Mouse (Mus musculus): ENCODE results near the gene Babam2. TPM values are rescaled to one million over a fixed set of nuclear protein-coding genes. Genes with fewer than 3 reads are reported as not detected.
"Not testable (repeated sequence)": the region's sequence is repeated elsewhere in the genome, so short reads cannot be mapped to it uniquely, and the experiment has no call there.

Gene Babam2
- total RNA-seq, 2 experiments from 2014 or later = 24.9 to 30.9 TPM

DNA sequence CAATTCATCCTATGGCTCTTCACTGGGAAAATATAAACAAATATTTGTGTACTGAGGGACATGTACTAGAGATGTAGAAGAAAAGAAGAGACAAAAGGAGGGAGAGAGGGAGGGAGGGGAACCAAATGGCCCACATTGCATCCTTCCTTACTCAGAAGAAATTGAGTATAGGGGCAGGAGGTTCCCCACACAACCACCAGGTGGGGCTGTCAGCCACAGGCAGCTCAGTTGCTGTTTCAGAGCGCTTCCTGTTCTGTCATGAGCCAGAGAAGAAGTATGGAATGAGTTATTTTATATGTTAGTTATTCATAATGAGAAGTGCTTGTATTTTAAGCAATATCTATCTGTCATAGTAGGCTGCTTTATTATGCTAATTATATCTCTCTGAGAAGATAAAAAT, 229.1 kb downstream of the Babam2 start:
- DNase-seq = no peak
- intact Hi-C loops (cut with DNase I) = no loop called here

DNA sequence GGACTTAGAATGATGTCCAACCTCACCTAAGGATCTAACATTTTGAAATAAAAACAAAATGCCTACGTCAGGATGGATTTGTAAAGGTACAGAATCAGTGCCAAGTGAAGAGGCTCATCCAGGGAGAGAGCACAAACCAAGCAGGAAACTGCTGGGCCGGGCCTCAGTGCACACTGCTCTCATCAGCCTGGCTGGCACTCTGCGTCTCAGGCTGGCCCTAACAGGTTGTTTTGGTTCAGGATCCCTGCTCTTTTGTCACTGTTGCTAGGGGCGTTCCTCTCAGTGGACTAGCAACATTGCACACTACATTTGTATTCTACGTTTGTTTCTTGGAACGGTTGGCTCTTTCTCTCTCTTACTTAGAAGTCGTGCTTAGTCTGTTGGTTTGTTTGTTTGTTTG, 231.5 kb downstream of the Babam2 start:
- intact Hi-C loops (cut with DNase I) = no loop called here
- no peak for DNase-seq

DNA sequence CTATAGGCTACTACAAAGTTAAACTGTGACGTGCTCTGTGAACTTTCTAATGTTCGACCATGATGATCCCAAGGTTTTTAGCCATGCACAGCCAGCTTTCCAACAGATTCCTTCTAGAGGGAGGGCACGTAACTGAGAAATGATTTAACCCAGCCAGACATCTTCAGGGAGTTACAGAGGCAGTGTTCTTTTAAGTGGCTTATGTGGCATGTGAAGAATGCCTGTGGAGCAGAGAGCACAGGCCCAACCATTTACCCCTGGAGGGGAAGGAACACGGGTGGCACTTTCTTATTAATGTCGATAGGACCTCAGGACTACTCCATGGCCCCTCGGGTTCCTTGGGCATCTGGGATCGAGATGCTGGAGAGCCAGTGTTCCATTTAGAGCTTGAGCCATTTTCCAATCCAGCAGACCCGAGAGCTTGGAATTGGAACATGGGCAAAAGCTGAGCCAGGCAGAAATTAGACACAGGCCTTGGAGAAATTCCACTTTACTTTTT, 233.7 kb downstream of the Babam2 start:
- DNase-seq = no peak
- intact Hi-C loops (cut with DNase I) = loop anchor here (5.0 kb wide), 1 partner anchor 206 kb away; the partner anchor contains the start of gene Fosl2

DNA sequence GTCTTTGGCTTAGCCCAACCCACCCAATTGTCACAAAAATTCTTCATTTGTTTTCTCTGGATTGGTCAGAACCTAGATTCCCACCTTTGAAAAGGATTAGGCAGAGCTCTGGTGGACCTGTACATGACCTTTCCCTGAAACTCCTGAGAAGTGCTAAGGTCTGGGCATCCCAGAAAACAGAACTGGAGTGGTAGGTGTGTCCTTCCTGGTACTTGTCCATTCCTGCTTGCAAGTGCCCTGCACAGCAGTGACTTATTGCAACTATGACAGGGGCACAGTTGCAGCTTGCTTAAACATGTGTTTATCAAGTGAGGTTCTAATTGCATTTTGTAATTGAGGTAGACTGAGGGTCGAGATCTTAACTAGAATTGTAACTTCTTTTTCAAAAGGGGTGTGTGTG, 234.2 kb downstream of the Babam2 start:
- DNase-seq = no peak
- intact Hi-C loops (cut with DNase I) = loop anchor here (5.0 kb wide), 1 partner anchor 206 kb away; the partner anchor contains the start of gene Fosl2

DNA sequence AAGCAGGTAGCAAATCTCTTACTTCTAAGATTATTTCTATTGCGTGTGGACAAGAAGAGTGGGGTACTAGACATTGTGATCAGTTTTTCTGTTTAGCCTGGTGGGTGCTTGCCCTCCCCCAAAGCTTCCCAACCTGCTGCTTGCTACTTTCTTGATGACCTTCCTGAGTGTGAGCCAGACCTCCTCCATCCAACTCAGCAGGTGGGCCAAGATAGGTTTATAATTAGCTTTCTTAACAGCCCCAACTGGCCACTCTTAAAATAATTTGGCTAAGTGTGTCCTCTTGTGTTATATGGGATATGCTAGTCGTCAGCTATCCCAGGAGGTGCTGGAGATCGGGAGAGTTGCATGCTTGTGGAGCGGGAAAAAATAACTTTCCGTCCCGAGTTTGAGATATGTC, 235.8 kb downstream of the Babam2 start:
- intact Hi-C loops (cut with DNase I) = loop anchor here (5.0 kb wide), 1 partner anchor 204 kb away; the partner anchor contains the start of gene Fosl2
- DNase-seq = no peak

DNA sequence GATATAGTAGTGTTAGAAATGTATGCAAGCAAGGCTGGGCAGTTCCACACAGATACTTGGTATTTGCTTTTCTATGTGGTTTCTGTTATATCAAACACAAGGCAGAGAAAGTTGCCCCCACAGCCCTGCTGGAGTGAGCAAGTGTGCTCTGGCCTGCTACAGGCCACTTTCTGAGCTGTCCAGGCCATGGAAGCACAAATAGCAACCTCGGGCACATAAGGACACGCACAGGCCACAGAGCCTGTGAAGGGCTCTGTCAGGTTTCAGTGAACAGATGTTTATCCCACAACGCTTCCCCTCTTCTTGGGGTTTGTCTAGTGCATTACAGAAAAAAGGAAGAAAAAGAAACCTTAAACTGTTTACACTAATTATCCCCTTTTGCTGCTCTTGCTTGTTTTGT, 236.9 kb downstream of the Babam2 start:
- DNase-seq = no peak

DNA sequence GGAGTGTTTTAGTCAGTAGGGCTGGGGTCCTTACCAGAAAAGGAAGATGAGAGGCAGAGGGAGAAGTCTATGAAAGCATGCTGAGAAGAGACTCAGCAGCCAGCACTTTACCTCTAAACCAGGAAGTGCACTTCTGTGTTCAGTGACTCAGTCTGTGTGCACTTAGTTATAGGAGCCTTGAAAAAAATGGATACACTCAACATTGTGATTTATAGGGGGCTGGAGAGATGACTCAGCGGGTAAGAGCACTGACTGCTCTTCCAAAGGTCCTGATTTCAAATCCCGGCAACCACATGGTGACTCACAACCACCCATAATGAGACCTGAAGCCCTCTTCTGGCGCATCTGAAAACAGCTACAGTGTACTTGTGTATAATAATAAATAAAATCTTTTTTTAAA, 238.5 kb downstream of the Babam2 start:
- intact Hi-C loops (cut with DNase I) = no loop called here
- no peak for DNase-seq

More for the DNA sequence above, 236.9 kb downstream of the Babam2 start:
- intact Hi-C loops (cut with DNase I) = loop anchor here (5.0 kb wide), 1 partner anchor 203 kb away; the partner anchor contains the start of gene Fosl2

DNA sequence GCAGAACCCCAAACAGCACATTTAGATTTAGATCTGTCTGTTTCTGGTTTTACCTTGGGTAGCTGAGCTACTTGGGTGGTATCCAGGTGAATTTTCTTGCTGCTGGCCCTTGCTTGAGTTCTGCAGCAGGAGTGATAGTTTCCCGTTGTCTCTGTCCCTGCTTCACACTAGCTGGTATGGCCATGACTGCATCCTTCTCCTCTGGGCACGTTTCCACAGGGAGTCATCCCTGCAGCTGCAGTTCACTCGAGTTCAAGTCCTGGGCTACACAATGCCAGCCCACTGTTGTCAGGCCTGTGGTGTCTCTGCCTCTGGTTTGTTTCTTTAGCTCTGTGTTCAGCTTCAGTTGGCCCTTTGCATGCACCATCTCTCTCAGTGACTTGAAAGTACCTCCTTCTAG, 239.0 kb downstream of the Babam2 start:
- intact Hi-C loops (cut with DNase I) = no loop called here
- DNase-seq = no peak

DNA sequence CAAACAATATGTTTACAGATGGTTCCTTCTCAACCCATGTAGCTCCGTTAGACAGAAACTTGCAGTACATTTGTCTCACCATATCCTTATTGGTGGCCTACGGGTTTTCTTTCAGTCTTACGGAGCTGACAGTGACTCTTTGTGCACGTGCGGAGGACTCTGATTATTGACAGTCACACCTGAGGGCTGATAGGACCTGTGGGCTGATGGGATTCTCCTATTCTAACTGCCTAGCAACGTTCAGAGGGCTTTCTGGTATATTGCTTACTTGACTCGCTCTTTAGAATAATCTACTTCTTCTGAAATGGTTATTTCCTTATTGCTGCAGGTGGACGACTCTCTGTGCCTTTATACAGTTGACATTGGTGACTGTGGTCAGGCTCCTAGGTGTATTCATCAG, 243.4 kb downstream of the Babam2 start:
- intact Hi-C loops (cut with DNase I) = no loop called here
- DNase-seq = no peak

DNA sequence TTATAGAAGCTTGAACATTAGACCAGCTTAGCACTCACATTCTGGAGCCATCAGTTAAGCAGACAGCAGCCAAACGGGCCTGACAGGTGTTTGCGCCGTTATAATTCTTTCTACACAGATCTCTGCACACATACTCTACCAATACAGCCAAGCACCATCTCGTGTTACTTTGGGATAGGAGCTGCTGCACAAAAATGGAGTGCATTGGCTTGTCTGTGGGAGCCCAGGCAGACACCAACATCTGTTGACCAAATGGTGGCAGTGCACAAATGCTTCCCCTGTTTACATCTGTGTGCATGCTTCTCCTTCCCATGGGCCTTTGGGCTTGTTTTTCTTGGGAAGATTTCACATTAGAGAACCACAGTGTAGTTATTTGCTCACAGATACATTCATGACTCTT, 249.7 kb downstream of the Babam2 start:
- no peak for DNase-seq
- intact Hi-C loops (cut with DNase I) = no loop called here

DNA sequence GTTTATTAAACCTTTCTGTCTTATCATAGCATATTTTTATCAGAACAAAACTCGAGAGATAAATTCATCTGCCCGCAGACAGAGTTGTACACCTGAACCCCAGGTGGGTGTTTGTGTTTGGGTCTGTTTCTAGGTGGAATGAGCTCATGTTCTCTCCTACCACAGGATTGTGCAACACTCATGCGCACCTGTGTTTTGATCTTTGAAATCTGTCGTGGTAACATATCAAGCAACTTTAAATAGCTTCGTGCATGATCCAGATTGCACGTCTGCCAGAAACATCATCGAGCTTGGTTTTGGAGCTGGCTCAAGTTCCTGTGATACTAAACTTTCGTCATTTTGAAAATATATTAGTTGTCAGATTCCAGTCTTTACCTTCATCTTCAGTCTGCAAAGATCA, 251.9 kb downstream of the Babam2 start:
- intact Hi-C loops (cut with DNase I) = no loop called here
- DNase-seq = no peak

DNA sequence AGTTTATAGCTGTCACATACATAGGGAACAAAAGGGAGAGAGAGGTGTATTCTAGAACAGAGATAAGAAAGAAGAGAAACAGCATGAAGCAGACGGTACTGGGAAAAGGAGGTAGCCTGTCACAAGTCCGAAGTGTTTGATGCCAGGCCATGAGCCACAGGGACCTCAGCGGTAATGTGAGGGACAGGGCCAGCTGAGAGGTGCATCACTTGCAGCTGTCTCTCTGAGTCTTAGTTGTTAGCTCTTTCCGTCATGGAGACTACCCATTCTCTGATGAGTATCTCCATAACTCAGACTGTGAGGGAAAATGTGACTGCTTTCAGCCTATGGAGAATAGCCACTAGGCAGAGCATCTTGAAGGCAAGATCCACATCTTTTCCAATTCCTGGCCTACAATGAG, 253.0 kb downstream of the Babam2 start:
- intact Hi-C loops (cut with DNase I) = no loop called here
- DNase-seq = no peak

DNA sequence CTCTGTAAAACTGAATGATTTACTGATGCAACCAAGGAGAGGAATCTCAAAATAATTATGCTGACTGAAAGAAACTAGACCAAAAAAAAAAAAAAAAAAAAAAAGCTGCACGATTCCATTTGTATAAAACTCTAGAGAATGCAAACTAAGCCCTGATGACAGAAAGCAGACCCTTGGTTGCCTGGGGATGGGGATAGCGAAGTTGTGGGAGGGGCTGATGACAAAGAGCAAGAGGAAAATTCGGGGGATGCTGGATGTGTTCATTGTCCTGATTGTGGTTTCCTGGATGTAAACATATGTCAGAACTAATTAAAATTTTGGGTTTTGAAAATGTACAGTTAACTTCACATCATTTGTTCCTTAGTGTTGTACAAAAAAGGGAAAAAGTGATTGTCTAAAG, 257.7 kb downstream of the Babam2 start:
- no peak for DNase-seq
- intact Hi-C loops (cut with DNase I) = no loop called here

DNA sequence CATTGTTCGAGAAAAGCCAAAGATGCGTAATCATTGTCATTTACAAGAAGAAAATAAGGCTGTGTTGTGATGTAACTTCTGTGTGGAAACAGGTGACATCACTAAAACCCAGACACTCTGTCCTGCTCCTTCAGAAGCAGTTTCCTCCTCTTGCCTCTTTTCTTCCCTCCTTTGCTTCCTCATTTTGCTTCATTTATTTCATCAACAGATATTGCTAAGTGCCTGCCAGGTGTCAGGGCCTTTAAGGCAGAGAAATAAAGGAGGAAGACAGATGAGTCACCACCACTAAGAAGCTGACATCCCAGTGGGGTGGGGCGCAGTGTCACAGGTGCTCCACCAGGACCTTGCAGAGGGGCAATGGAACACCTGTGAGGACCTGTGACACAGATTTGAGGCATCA, 258.9 kb downstream of the Babam2 start:
- no peak for DNase-seq
- intact Hi-C loops (cut with DNase I) = no loop called here

DNA sequence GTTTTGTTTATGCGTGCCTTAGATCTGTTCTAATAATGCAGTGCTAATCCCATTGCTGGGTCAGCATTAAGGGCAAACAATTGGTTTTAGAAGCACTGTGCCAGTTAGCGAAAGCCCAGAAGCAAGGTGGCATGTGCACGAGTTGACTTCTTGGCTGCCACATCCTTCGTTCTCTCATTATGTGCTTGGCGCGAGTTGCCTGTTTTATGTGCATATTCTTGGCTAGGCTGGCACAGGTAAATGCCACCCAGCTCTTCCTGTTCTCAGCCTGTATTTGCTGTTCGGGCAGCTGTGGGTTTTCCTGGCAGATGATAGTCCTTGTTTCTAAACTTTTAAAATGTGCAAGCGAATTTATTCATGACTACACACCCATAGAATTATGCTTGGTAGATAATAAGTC, 262.4 kb downstream of the Babam2 start:
- DNase-seq = no peak
- intact Hi-C loops (cut with DNase I) = no loop called here

DNA sequence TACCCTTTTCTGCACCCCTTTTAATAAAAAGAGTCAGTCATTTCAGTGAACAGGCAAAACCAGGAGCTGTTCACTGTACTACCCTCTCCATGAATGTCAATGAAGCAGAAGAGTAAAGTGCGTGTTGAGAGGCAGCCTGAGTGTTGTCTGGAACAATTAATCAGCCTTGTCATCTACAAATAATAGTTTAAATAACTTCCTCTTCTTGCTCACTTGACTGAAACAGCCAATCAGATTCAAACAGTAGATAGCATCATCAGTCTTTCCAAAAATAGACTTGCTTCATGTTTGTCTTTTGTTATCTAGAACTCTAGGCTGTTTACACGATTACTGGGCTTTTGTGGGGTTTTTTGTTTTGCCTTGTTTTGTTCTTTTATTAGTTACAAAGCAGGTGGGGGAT, 263.9 kb downstream of the Babam2 start:
- intact Hi-C loops (cut with DNase I) = no loop called here

DNA sequence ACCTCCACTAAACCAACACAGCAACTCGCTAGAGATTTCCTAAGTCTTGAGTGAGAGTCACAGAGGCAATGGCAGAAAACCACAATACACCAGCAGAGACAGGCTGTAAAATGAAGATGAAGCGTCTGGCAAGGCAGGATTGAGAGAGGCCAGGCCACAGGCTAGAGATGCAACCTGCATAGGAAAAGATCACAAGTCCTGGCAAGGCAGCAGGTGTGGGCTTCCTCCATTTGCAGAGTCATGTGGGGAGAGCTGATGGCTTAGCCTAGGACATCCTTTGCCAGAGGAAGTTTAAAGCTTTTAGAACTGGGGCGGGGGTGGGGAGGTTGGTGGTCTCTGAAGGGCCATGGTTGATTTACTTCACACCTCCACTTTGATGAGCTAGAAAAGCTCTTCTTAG, 264.9 kb downstream of the Babam2 start:
- no peak for DNase-seq
- intact Hi-C loops (cut with DNase I) = no loop called here

More for the DNA sequence above, 263.9 kb downstream of the Babam2 start:
- DNase-seq = no peak

DNA sequence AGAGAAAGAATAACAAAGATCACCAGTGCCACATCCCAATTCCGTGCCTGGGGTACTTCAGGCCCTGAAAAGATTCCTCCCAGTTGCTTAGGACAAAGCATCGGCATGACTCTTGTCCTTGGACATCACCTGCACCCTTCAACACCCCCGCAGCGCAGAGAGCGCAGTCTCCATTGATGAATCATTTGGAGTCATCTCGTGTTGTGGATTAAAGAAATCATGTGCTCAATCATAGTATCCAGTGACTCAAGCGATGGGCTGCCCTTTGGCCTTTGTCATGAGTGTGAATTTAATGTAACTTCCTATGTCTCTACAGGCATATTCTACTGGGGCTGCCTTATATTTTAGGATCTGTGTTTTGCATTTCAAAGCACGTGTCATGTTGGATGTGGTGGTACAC, 265.9 kb downstream of the Babam2 start:
- intact Hi-C loops (cut with DNase I) = no loop called here
- no peak for DNase-seq

DNA sequence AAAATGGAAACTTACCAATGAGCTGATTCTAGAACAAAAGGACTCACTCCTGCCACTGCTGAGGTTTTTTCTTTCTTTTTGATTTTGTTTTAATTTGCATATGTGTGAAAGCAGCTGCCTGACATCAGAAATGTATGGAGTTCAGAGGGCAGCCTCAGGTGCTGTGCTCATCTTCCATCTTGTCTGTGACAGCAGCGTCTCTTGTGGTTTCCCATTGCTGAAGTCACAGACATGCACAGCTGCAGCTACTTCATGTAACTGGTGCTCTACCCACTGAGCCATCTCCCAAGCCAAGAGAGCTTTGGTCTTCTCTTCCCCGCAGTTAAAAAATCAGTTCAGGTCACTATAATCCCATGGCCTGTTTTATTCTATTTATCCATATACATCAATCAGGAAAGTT, 266.4 kb downstream of the Babam2 start:
- intact Hi-C loops (cut with DNase I) = no loop called here
- DNase-seq = no peak

DNA sequence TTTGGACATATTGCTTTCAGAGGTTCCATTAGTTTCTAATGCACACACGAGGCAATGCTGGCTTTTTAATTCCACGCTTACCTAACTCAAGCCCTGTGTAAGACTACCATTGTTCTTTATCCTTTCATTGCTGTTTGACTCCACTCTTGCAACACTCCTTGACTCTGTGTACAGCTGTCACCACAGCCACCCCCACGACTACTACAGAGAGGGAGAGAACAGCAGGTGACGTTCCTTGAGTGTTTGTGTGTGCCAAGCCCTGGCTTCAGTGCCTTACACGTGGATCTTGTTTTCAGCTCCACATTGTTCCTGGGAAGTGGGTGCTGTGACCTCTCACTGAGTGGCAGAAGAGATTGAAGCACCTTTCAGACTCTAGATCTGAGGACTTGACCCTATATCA, 269.3 kb downstream of the Babam2 start:
- intact Hi-C loops (cut with DNase I) = no loop called here
- no peak for DNase-seq

DNA sequence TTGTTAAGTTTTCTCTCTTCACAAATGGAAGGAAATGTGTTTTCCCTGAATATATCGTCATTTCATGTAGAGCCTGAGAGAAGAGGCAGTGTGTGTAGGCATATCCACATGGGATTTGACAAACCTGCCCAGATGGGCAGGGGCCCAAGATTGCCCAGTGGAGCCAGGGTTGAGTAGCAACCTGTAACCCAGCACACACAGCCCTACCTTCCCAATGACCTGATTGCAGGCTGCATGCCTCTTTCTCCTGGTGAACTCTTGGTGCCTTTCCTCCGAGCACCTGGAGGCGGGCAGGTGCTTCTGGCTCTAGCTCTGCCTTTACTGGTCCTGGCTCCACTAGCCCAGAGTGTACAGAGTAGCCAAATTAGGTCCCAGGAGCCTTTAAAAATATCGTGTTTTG, 270.0 kb downstream of the Babam2 start:
- no peak for DNase-seq
- intact Hi-C loops (cut with DNase I) = no loop called here

DNA sequence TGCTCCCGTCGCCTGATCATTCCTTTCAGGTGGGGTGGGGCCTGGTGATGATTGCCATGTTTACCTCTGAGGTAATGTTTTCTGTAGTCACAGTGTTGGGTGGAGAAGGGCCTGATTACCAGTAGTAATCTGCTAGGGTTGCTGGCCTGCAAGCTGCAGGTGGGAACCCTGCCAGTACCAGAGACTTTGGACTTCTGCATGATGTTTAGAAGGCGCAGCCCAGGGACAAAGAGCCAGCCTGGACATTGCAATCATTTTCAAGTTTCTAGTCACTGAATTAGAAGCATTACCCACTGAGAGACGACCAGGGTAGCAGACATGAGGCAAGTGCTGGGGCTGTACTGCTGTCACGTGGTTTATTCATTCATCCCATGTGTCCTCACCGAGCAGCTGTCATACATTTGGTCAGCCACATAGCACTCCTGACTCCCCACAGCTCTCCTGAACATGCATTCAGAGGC, 270.6 kb downstream of the Babam2 start:
- intact Hi-C loops (cut with DNase I) = no loop called here
- DNase-seq = peak in 1 of 2 experiments; percentile 31

DNA sequence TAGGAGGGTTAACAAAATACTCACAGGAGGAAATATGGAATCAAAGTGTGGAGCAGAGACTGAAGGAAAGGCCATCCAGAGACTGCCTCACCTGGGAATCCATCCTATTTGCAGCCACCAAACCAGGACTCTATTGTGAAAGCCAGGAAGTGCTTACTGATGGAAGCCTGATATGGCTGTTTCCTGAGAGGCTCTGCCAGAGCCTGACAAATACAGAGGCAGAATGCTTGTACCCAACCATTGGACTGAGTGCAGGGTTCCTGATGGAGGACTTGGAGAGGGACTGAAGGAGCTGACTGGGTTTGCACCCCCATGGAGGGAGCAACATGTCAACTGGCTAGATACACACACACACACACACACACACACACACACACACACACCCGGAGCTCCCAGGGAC, 274.9 kb downstream of the Babam2 start:
- intact Hi-C loops (cut with DNase I); DNase-seq: not testable (repeated sequence)

All from gastrocnemius, postnatal 36 days (tissue).